In the genomic region with DNA sequence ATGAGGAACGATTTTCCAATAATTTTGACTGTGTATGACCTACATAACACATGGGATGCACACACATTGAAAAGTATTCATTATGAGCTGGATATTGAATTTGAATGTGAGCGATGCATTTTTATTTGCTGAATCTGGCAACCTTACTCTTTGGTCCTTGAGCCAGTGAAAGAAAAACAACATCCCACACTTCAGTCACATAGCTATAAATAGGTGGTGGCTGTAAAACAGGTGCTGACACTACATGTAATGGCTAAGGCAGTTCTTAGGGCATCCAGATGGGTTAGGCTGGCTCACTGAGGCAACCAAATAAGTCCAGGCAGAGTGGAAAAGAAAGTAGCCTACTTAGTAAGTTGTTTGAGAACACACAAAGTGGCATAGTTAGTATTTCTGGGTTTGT, we compare ENCODE assay signal across 15 mouse cellular contexts.
"Had no signal": no experiment of that assay in that cellular context is flagged by ENCODE, and none has a peak within 500 bp of the region (broad histone marks: within the 10 kb centered on the region; RNA-seq: fewer than 3 reads in every experiment).

No protein-coding gene starts in this region.

- H3K4me2 ChIP-seq: limb, embryonic 13.5 days; midbrain, embryonic 13.5 days; neural tube, embryonic 15.5 days; stomach, embryonic 15.5 days had no signal

- H3K27ac ChIP-seq: kidney, postnatal 0 days; limb, embryonic 13.5 days; liver, embryonic 14.5 days; midbrain, embryonic 13.5 days; neural tube, embryonic 15.5 days; stomach, embryonic 15.5 days had no signal

- H3K4me3 ChIP-seq: limb, embryonic 13.5 days; midbrain, embryonic 13.5 days; myocyte; neural tube, embryonic 15.5 days; stomach, embryonic 15.5 days had no signal

- DNase-seq: kidney, postnatal 36 days; layer of hippocampus, adult 9-11 months; layer of hippocampus, postnatal 36 days; left cerebral cortex, postnatal 4 days; lung, adult 18-20 months; spleen, adult 18-20 months; thymus, adult 2 months; thymus, postnatal 25 days had no signal

- ATAC-seq: midbrain, embryonic 13.5 days had no signal

- H3K9ac ChIP-seq: limb, embryonic 13.5 days; liver, embryonic 14.5 days; midbrain, embryonic 13.5 days; neural tube, embryonic 15.5 days; stomach, embryonic 15.5 days had no signal

- H3K27me3 ChIP-seq: limb, embryonic 13.5 days; midbrain, embryonic 13.5 days; neural tube, embryonic 15.5 days; stomach, embryonic 15.5 days had no signal

- H3K9me3 ChIP-seq: midbrain, embryonic 13.5 days; neural tube, embryonic 15.5 days; stomach, embryonic 15.5 days had no signal

- H3K36me3 ChIP-seq: limb, embryonic 13.5 days; midbrain, embryonic 13.5 days; neural tube, embryonic 15.5 days; stomach, embryonic 15.5 days had no signal

- H3K4me1 ChIP-seq: limb, embryonic 13.5 days; midbrain, embryonic 13.5 days; neural tube, embryonic 15.5 days; stomach, embryonic 15.5 days had no signal
